Mouse (Mus musculus): ENCODE results near the gene Fchsd2. TPM values are rescaled to one million over a fixed set of nuclear protein-coding genes. Genes with fewer than 3 reads are reported as not detected.
A peak's percentile ranks its signal among the peaks of the same experiment; 100 is the strongest.

Fchsd2 gene
- total RNA-seq, 2 experiments from 2014 or later: 27.1 to 27.2 TPM

- no peak for DNase-seq
- intact Hi-C loops (cut with DNase I): no loop called here
Measured at GRCm38 (mm10) chr7:101271602-101272001, 178.9 kb downstream of the Fchsd2 start.

GRCm38 (mm10) chr7:101272466-101273160 is 179.9 kb downstream of the Fchsd2 start:
- no peak for DNase-seq
- intact Hi-C loops (cut with DNase I): no loop called here

- intact Hi-C loops (cut with DNase I): no loop called here
- DNase-seq: no peak
Measured at GRCm38 (mm10) chr7:101282721-101283120, 190.1 kb downstream of the Fchsd2 start.

DNA sequence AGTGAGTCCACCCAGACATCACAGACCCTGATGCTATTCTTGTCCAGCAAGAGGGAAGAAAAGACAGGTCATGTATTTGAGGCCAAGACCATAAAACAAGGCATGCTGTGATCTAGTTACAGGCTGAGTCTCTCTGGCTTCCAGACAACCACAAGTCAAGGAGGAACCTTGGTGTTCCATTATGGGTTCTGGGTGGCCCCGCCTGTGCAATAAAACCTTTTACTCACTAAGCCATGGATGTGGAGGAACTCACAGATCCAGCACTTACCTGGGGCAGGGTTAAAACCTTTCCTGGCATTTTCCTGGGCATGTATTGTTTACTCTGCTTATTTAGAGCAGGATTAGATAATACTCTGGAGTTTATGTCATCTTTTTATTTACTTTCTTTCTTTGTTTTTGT is 191.8 kb downstream of the Fchsd2 start:
- no peak for DNase-seq
- intact Hi-C loops (cut with DNase I): no loop called here

DNA sequence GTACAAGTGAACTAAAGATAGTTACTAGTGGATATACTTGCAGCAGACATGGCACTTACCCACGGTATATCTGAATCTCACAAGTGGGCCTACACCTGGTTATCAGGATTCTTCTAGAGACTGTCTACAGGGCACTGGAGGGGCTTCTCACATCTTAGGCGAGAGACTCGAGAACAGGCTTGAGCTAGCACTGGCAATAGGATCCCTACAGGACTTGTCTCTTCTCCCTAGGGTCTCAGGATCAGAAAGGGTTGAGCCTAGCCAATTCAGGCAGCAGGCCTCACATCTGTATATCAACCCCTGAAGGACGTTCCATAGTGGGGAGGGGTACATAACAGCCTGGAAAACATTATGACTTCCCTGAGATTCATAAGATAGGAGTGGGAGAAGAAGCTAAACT is 194.2 kb downstream of the Fchsd2 start:
- intact Hi-C loops (cut with DNase I): loop anchor here (5.0 kb wide), 4 partner anchors 55 to 345 kb away; no protein-coding TSS in a partner anchor
- no peak for DNase-seq

- no peak for DNase-seq
- intact Hi-C loops (cut with DNase I): loop anchor here (1.0 to 5.0 kb wide), 5 partner anchors 56 to 346 kb away; no protein-coding TSS in a partner anchor
Measured at GRCm38 (mm10) chr7:101287820-101288219, 195.2 kb downstream of the Fchsd2 start.

- peak; percentile 69 to 83 for DNase-seq
- intact Hi-C loops (cut with DNase I): loop anchor here (1.0 to 5.0 kb wide), 5 partner anchors 56 to 346 kb away; no protein-coding TSS in a partner anchor
Measured at GRCm38 (mm10) chr7:101288436-101288835, 195.8 kb downstream of the Fchsd2 start.

DNA sequence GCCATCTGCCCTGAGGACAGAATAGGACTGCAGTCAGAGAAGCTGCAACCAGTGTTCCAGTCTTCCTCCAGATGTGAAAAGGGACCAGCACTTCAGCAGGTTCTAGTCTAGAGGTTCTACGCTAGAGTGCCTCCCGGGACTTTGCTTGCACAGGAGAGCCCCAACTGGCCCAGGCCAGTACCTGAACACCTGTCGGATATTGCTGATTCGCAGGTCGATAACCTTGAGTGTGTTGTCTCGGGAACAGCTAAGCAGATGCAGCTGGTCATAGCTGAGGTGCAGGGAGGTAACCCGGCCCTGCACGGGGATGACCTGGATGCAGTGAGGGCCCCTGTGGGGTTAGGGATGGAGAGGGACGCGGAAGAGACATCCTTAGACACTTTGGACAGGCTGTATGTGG is 197.7 kb downstream of the Fchsd2 start:
- DNase-seq: no peak
- intact Hi-C loops (cut with DNase I): no loop called here

DNA sequence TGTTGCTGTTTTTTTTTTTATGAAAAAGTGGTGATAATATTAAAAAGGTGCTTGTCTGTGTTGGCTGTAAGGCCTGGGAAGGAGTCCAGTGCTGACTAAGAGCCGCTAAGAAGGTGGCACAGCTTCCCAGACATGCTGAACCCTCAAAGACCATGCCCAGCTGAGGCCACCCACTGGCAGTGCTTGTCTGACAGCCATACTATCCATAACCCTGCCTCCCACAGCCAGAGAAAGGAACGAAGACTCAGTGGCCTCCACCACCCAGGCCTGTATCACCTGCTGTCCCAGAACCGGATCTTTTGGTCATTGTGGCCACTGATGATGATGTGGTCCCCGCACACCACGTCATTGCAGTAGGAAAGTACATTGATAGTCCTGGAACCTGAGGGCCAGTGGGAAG is 198.5 kb downstream of the Fchsd2 start:
- intact Hi-C loops (cut with DNase I): no loop called here
- DNase-seq: no peak

- no peak for DNase-seq
- intact Hi-C loops (cut with DNase I): no loop called here
Measured at GRCm38 (mm10) chr7:101291641-101292040, 199.0 kb downstream of the Fchsd2 start.

DNA sequence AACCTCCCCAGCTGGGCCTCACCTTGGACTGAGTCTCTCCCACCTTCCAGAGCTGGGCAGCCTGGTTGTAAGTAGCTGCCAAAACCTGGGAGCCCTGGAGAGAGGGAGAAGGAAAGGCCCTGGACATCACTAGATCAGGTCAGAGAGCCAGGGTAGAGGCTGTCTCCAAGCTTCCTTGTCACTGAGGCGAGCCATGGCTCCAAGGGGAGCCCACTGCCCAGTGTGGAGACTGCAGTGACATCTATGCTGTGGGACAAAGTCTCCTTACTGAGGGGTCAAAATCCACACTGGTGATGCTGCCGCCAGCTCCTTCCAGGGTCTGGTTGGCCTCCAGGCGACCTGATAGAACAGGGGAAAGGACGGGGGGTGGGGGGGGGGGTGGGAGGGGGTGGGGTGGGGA is 199.4 kb downstream of the Fchsd2 start:
- intact Hi-C loops (cut with DNase I): no loop called here
- no peak for DNase-seq

DNA sequence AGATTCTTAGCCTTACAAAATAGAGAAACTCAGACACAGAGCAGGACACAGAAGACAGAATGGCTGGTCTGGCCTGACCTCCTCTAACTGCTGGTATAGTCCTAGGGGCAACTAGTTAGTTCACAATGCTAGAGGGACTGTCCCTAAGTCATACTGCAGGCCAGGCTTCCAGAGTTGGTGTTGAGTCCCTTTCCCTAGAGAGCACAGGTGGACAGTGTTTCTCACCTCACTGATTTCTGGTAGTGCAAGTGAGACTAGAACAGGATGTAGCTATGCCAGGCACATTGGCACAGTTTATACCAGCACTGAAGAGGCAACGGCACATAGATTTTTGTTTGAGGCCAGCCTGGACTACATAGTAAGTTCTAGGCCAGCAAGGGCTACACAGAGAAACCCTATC is 200.0 kb downstream of the Fchsd2 start:
- intact Hi-C loops (cut with DNase I): no loop called here
- DNase-seq: no peak

- intact Hi-C loops (cut with DNase I): no loop called here
- DNase-seq: no peak
Measured at GRCm38 (mm10) chr7:101293138-101293537, 200.5 kb downstream of the Fchsd2 start.

GRCm38 (mm10) chr7:101293611-101294010 is 200.9 kb downstream of the Fchsd2 start:
- intact Hi-C loops (cut with DNase I): no loop called here
- DNase-seq: no peak

- DNase-seq: no peak
- intact Hi-C loops (cut with DNase I): no loop called here
Measured at GRCm38 (mm10) chr7:101295438-101295837, 202.8 kb downstream of the Fchsd2 start.

GRCm38 (mm10) chr7:101296252-101297022 is 203.8 kb downstream of the Fchsd2 start:
- intact Hi-C loops (cut with DNase I): no loop called here
- peak; percentile 69 to 79 for DNase-seq

GRCm38 (mm10) chr7:101297023-101297405 is 204.4 kb downstream of the Fchsd2 start:
- DNase-seq: no peak
- intact Hi-C loops (cut with DNase I): no loop called here

DNA sequence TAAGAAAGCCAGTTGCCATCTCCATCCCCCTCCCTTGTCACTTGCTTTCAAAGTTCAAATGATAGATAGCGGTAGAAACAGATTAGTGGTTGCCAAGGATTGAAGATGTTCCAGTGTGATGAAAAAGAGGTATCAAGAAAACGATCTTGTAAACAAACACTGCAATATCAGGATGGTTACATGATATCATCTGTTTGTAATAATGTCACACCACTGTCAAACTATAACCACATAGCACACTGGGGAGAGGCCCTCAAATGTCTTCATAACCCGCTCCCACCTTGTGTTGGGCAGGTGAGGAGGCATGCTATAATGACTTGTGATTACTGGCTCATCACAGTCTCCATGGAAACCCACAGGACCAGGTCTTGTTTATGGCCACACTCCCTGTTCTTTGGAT is 205.7 kb downstream of the Fchsd2 start:
- DNase-seq: no peak
- intact Hi-C loops (cut with DNase I): no loop called here

DNA sequence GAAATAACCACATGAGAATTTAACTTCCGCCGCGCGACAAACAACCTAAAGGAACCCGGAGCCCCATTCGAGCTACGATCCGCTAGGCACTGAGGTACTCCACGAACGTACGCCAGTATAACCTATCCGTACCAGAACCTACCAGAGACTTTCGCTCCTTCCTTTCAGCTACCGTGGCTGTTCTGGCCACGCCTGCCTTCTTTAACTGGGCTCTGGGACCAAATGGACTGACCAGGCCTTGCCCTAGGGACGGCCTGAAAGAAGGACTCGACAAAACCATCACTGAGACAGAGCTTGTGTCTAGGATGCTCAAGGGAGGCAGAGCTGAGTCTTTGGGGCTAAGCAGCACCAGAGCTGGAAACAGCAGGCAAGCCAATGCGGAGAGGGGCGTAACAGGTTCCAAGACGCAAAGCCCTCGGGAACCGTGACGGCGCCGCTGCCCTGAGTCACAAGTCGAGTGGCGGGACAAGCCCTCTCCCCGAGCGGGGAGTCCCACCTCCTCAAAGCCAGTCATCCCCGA is 208.8 kb downstream of the Fchsd2 start:
- intact Hi-C loops (cut with DNase I): loop anchor here (5.0 kb wide), 1 partner anchor 314 kb away; no protein-coding TSS in a partner anchor
- DNase-seq: no peak

- DNase-seq: peak; percentile 95 to 96
- intact Hi-C loops (cut with DNase I): loop anchor here (5.0 kb wide), 1 partner anchor 315 kb away; no protein-coding TSS in a partner anchor
Measured at GRCm38 (mm10) chr7:101301881-101302456, 209.3 kb downstream of the Fchsd2 start, which contains the start of gene Atg16l2. Atg16l2 (minus strand) TSS chr7:101302251.

- intact Hi-C loops (cut with DNase I): loop anchor here (5.0 kb wide), 1 partner anchor 315 kb away; no protein-coding TSS in a partner anchor
- no peak for DNase-seq
Measured at GRCm38 (mm10) chr7:101302691-101303090, 210.0 kb downstream of the Fchsd2 start.
